Mouse (Mus musculus): ENCODE data around the gene Jarid2. TPM values are rescaled to one million over a fixed set of nuclear protein-coding genes. Genes with fewer than 3 reads are reported as not detected.
A peak's percentile ranks its signal among the peaks of the same experiment; 100 is the strongest.

Gene Jarid2
- polyA plus RNA-seq, 1 experiment from 2014 or later, result 8.0 TPM

GRCm38 (mm10) chr13:44730939-44731551 lies 1.8 kb downstream of the Jarid2 start:
- H3K9me3 ChIP-seq (ENCODE audit: control insufficient read depth, low read length), result no peaks in the 10 kb centered on the region
- no peaks in the 10 kb centered on the region for H3K36me3 ChIP-seq (ENCODE audit: control insufficient read depth, insufficient read depth, low read length)
- ATAC-seq (ENCODE audit: low FRiP score, low TSS enrichment), result peak; percentile 74
- peak overlapping the region; percentile 73 for H3K4me3 ChIP-seq (ENCODE audit: low read depth, low read length)
- 0 out of 2 replicates have a peak, but pooled peaks have one; percentile 5 for TF ChIP-seq CTCF (IDR thresholded peaks at IDR 0.05; ENCODE audit: low read depth)
- TF ChIP-seq EP300 (optimal IDR thresholded peaks at IDR 0.05), result no peak
- no peaks in the 10 kb centered on the region for H3K27me3 ChIP-seq (ENCODE audit: control insufficient read depth, insufficient read depth, low read length)
- 0% methylated on average over 35 of the region's 41 CpGs for WGBS
- H3K27ac ChIP-seq (replicated peaks), result peak overlapping the region; percentile 92
- peak overlapping the region; percentile 67 for H3K4me2 ChIP-seq (replicated peaks; ENCODE audit: low read depth)
- H3K9ac ChIP-seq (ENCODE audit: low read length), result peak overlapping the region; percentile 86
- 0 out of 2 replicates have a peak, but pooled peaks cover 3% of the 10 kb centered on the region for H3K4me1 ChIP-seq (replicated peaks; ENCODE audit: control insufficient read depth, insufficient read depth)
- DNase-seq (ENCODE audit: low spot score), result peak; percentile 85

GRCm38 (mm10) chr13:44731727-44732441 lies 2.6 kb downstream of the Jarid2 start:
- H3K4me2 ChIP-seq (replicated peaks; ENCODE audit: low read depth), result peak overlapping the region; percentile 67
- DNase-seq (ENCODE audit: low spot score), result peak; percentile 15
- 0 out of 2 replicates have a peak, but pooled peaks cover 3% of the 10 kb centered on the region for H3K4me1 ChIP-seq (replicated peaks; ENCODE audit: control insufficient read depth, insufficient read depth)
- no peak overlapping the region for H3K27ac ChIP-seq (replicated peaks)
- H3K9ac ChIP-seq (ENCODE audit: low read length), result peak overlapping the region; percentile 86
- no peaks in the 10 kb centered on the region for H3K36me3 ChIP-seq (ENCODE audit: control insufficient read depth, insufficient read depth, low read length)
- TF ChIP-seq EP300 (optimal IDR thresholded peaks at IDR 0.05) (no peak), CTCF (IDR thresholded peaks at IDR 0.05; ENCODE audit: low read depth) (no peak)
- H3K9me3 ChIP-seq (ENCODE audit: control insufficient read depth, low read length), result no peaks in the 10 kb centered on the region
- no peak for ATAC-seq (ENCODE audit: low FRiP score, low TSS enrichment)
- 1% methylated on average over 16 of the region's 16 CpGs for WGBS
- H3K27me3 ChIP-seq (ENCODE audit: control insufficient read depth, insufficient read depth, low read length), result no peaks in the 10 kb centered on the region
- H3K4me3 ChIP-seq (ENCODE audit: low read depth, low read length), result peak overlapping the region; percentile 73

- 0% methylated on average over 7 of the region's 7 CpGs for WGBS
- Histone ChIP-seq H3K36me3 (ENCODE audit: control insufficient read depth, insufficient read depth, low read length) (no peaks in the 10 kb centered on the region), H3K4me1 (replicated peaks; ENCODE audit: control insufficient read depth, insufficient read depth) (0 out of 2 replicates have a peak, but pooled peaks cover 3% of the 10 kb centered on the region), H3K27me3 (ENCODE audit: control insufficient read depth, insufficient read depth, low read length) (no peaks in the 10 kb centered on the region), H3K9ac (ENCODE audit: low read length) (peak overlapping the region; percentile 86), H3K9me3 (ENCODE audit: control insufficient read depth, low read length) (no peaks in the 10 kb centered on the region), H3K4me2 (replicated peaks; ENCODE audit: low read depth) (peak overlapping the region; percentile 67), H3K27ac (replicated peaks) (no peak overlapping the region), H3K4me3 (ENCODE audit: low read depth, low read length) (peak overlapping the region; percentile 73)
- TF ChIP-seq CTCF (IDR thresholded peaks at IDR 0.05; ENCODE audit: low read depth) (no peak), EP300 (optimal IDR thresholded peaks at IDR 0.05) (no peak)
- DNase-seq (ENCODE audit: low spot score) (no peak), ATAC-seq (ENCODE audit: low FRiP score, low TSS enrichment) (no peak)
Observed at GRCm38 (mm10) chr13:44732442-44732974, 3.2 kb downstream of the Jarid2 start.

- H3K4me3 ChIP-seq (ENCODE audit: low read depth, low read length), result peak overlapping the region; percentile 73
- peak overlapping the region; percentile 88 for H3K27ac ChIP-seq (replicated peaks)
- no peaks in the 10 kb centered on the region for H3K9me3 ChIP-seq (ENCODE audit: control insufficient read depth, low read length)
- under 1% methylated on average over 13 of the region's 13 CpGs for WGBS
- H3K4me2 ChIP-seq (replicated peaks; ENCODE audit: low read depth), result peak overlapping the region; percentile 67
- TF ChIP-seq EP300 (optimal IDR thresholded peaks at IDR 0.05) (no peak), CTCF (IDR thresholded peaks at IDR 0.05; ENCODE audit: low read depth) (no peak)
- H3K9ac ChIP-seq (ENCODE audit: low read length), result peak overlapping the region; percentile 70
- H3K36me3 ChIP-seq (ENCODE audit: control insufficient read depth, insufficient read depth, low read length), result no peaks in the 10 kb centered on the region
- no peak for DNase-seq (ENCODE audit: low spot score)
- 0 out of 2 replicates have a peak, but pooled peaks cover 3% of the 10 kb centered on the region for H3K4me1 ChIP-seq (replicated peaks; ENCODE audit: control insufficient read depth, insufficient read depth)
- no peak for ATAC-seq (ENCODE audit: low FRiP score, low TSS enrichment)
- H3K27me3 ChIP-seq (ENCODE audit: control insufficient read depth, insufficient read depth, low read length), result no peaks in the 10 kb centered on the region
Observed at GRCm38 (mm10) chr13:44733036-44733372, 3.7 kb downstream of the Jarid2 start.

- under 1% methylated on average over 61 of the region's 71 CpGs for WGBS
Observed at GRCm38 (mm10) chr13:44733373-44734111, 4.3 kb downstream of the Jarid2 start.

More at GRCm38 (mm10) chr13:44733373-44734111, 4.3 kb downstream of the Jarid2 start:
- Histone ChIP-seq H3K4me3 (ENCODE audit: low read depth, low read length) (peak overlapping the region; percentile 73), H3K9ac (ENCODE audit: low read length) (peak overlapping the region; percentile 70), H3K9me3 (ENCODE audit: control insufficient read depth, low read length) (no peaks in the 10 kb centered on the region), H3K27me3 (ENCODE audit: control insufficient read depth, insufficient read depth, low read length) (no peaks in the 10 kb centered on the region), H3K27ac (replicated peaks) (peak overlapping the region; percentile 88), H3K4me1 (replicated peaks; ENCODE audit: control insufficient read depth, insufficient read depth) (0 out of 2 replicates have a peak, but pooled peaks cover 3% of the 10 kb centered on the region), H3K36me3 (ENCODE audit: control insufficient read depth, insufficient read depth, low read length) (no peaks in the 10 kb centered on the region), H3K4me2 (replicated peaks; ENCODE audit: low read depth) (peak overlapping the region; percentile 67)
- ATAC-seq (ENCODE audit: low FRiP score, low TSS enrichment) (peak; percentile 55), DNase-seq (ENCODE audit: low spot score) (peak; percentile 92)
- peak; percentile 52 for TF ChIP-seq CTCF (IDR thresholded peaks at IDR 0.05; ENCODE audit: low read depth)
- TF ChIP-seq EP300 (optimal IDR thresholded peaks at IDR 0.05), result no peak

All from stomach, postnatal 0 days (tissue).